Mouse (Mus musculus) heart, postnatal 0 days (tissue): ENCODE data around the gene Mrpl45.

ENCODE experiments used
- CTCF ChIP-seq: IDR thresholded peaks from 2 replicates; pipeline ENCODE4 v1.5.1; 2016; ENCODE audit warnings: antibody characterized with exemption, control low read depth, low read depth
- EP300 ChIP-seq: IDR thresholded peaks from 2 replicates; pipeline ENCODE4 v1.6.1; 2016; ENCODE audit warnings: antibody characterized with exemption, low read depth

GRCm38 (mm10) chr11:97365556-97365955, 50.0 kb downstream of the Mrpl45 start:
- TF ChIP-seq CTCF = no peak
- no peak for TF ChIP-seq EP300
